Mouse (Mus musculus) liver, postnatal 0 days (tissue): Measurements from ENCODE around the gene Cryba4.

Experiments used
- CTCF ChIP-seq: sonication (generic); IDR thresholded peaks from 2 replicates; pipeline ENCODE4 v1.5.1; 2016; ENCODE audit warnings: antibody characterized with exemption, low read depth
- EP300 ChIP-seq: IDR thresholded peaks from 2 replicates; pipeline ENCODE4 v1.6.1; 2016; ENCODE audit warnings: antibody characterized with exemption, low read depth, mild to moderate bottlenecking

DNA sequence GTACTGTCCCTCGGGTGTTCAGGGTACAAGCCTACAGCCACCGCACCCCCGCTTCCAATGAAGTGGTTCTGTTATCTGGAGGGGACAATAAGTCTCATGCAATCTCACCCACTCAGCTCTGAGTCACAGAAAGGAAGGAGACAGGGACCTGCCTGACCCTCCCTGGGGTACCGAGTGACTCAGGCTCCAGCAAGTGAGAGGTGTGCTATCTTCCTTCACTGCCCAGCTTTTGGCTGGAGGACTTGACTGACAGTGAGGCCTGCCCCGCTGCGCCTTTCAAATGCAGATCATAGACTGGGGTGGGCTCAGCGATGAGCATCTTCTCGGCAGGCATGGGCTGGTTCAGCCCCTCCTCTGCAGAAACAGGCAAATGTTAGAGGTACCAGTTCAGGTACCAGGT lies 42.8 kb upstream of the Cryba4 start:
- TF ChIP-seq CTCF (no peak), EP300 (no peak)
